Mouse (Mus musculus) forebrain, embryonic 10.5 days (tissue): ENCODE data around the gene Gm20538. TPM values are rescaled to one million over a fixed set of nuclear protein-coding genes. Genes with fewer than 3 reads are reported as not detected.

Experiments used
- DNase-seq: peaks from one replicate; pipeline ENCODE4 v3.0.0-alpha.2; 2017; ENCODE audit warnings: low spot score; ENCODE audit errors: extremely low spot score
- H3K27ac ChIP-seq: fragments of 300-500 bp; sonication (generic); 2 replicates; pipeline ENCODE4 v1.5.1; 2016; ENCODE audit warnings: mild to moderate bottlenecking
- H3K27me3 ChIP-seq: fragments of 300-500 bp; sonication (generic); 2 replicates; pipeline ENCODE4 v1.6.1; 2016; ENCODE audit warnings: mild to moderate bottlenecking; ENCODE audit not compliant: poor library complexity, severe bottlenecking
- H3K36me3 ChIP-seq: fragments of 300-500 bp; sonication (generic); replicated peaks from 2 replicates; pipeline ENCODE4 v1.6.1; 2016; ENCODE audit warnings: mild to moderate bottlenecking, moderate library complexity
- H3K4me1 ChIP-seq: fragments of 300-500 bp; sonication (generic); 2 replicates; pipeline ENCODE4 v1.6.1; 2016
- H3K4me3 ChIP-seq: fragments of 300-500 bp; sonication (generic); 2 replicates; pipeline ENCODE4 v1.5.1; 2016; ENCODE audit warnings: mild to moderate bottlenecking, moderate library complexity
- H3K9me3 ChIP-seq: fragments of 300-500 bp; sonication (generic); 2 replicates; pipeline ENCODE4 v1.6.1; 2016; ENCODE audit warnings: mild to moderate bottlenecking, moderate library complexity
- WGBS: fragments of 180-500 bp; shearing (Covaris S2); methylation state at CpG from one replicate; pipeline ENCODE4 v1.1.7; 2016; 5-methylcytosine and 5-hydroxymethylcytosine counted together
- polyA plus RNA-seq: library from polyadenylated mRNA; unstranded; fragments of >200 nt; fragmentation: Nextera tagmentation; extraction: Ambion mirVana; gene quantifications from 2 replicates; pipeline ENCODE4 v1.2.1, GENCODE M21; 2016

The Gm20538 gene
- polyA plus RNA-seq, 1 experiment from 2014 or later = not detected

DNA sequence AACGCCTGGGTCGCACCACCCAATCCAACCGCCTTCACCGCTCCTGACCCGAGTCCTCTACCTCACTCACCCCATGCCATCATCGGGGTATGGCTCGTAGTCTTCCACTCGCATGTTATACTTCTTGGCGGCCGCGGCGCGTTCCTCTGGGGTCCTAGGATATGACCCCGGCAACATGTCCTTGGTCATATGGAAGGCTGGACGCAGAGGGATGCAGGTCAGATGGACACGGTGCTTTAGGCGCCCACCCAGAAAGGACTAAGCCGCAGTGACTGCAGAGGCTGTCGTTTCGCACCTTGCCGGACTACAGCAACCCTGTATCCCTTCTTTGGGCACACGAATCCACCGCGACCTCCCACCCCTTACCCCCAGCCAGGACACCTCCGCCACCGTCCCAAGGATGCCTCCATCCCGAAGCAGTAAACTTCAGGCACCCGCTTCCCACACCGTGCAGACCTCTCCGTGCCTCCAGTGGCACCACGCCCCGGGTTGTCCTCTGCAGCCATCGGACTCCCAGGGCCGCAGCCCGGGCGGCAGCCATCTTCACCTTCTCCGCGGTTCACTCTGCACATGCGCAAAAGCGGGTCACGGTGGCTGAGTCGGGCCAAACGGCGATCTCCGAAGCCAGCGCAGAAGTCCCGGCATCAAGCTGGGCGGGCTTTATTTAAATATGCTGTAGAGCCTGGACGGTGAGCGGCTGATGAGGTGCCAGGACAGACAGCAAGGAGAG, 2.4 kb upstream of the Gm20538 start, which contains the start of gene Ndufb8:
Ndufb8 (minus strand) TSS at position 580 of the 730 bp plus-strand sequence.
- peak within 1 kb of the TSS; percentile 94 for H3K4me3 ChIP-seq
- peaks cover 13% of the 10 kb centered on the region for H3K27me3 ChIP-seq
- under 1% methylated on average over 50 of the region's 50 CpGs for WGBS
- peaks cover 16% of the 10 kb centered on the region for H3K4me1 ChIP-seq
- peak within 1 kb of the TSS; percentile 95 for H3K27ac ChIP-seq
- H3K36me3 ChIP-seq = peaks cover 36% of the 10 kb centered on the region
- DNase-seq = peak; percentile 97
- H3K9me3 ChIP-seq = no peaks in the 10 kb centered on the region

DNA sequence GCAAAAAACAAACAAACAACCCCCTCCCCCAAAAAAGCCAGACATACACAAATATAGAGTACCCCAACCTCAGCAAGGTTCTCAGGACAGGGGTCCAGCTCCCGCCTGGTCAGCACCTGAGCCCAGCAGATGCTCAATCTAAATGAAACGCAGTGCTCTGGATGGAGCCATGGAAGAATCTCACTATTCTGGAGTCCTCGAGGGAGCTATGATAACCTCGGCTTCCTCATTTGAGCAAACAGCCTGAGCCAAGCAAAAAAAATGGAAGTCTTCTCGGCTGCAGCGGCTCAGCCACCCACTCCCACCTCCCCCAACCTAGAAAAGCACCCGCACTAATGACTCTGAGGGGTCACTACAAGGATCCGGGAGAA, 1.8 kb upstream of the Gm20538 start:
- H3K36me3 ChIP-seq = peaks cover 42% of the 10 kb centered on the region
- peak overlapping the region; percentile 95 for H3K27ac ChIP-seq
- H3K4me1 ChIP-seq = peaks cover 16% of the 10 kb centered on the region
- H3K9me3 ChIP-seq = no peaks in the 10 kb centered on the region
- peak overlapping the region; percentile 94 for H3K4me3 ChIP-seq
- no peak for DNase-seq
- whole genome bisulfite sequencing = 9% methylated on average over 8 of the region's 8 CpGs
- H3K27me3 ChIP-seq = peaks cover 11% of the 10 kb centered on the region

DNA sequence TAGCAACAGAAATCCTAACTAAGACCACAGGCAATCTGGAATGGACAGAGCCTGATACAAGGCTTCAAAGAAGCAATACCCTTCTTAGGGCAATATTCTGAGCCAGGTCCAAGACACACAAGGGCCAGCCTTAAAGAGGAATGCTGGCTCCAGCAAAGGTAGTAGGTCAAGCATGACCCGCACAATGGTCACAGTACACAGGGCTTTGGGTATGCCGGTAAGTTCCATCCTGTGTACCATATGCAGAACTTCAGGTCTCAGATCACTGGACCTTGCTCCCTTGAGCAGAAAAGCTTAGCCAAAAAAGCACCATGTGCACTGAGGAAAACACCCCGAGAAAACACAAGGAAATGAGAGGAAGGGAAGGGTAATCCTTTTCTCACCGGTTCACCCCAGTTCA, 655 bp upstream of the Gm20538 start:
- H3K27me3 ChIP-seq = peaks cover 3% of the 10 kb centered on the region
- H3K4me1 ChIP-seq = peaks cover 16% of the 10 kb centered on the region
- H3K4me3 ChIP-seq = 0 out of 2 replicates have a peak overlapping the region, but pooled peaks have one; percentile 94
- H3K9me3 ChIP-seq = no peaks in the 10 kb centered on the region
- no peak overlapping the region for H3K27ac ChIP-seq
- no peak for DNase-seq
- peaks cover 54% of the 10 kb centered on the region for H3K36me3 ChIP-seq
- WGBS = 98% methylated on average over 4 of the region's 4 CpGs

DNA sequence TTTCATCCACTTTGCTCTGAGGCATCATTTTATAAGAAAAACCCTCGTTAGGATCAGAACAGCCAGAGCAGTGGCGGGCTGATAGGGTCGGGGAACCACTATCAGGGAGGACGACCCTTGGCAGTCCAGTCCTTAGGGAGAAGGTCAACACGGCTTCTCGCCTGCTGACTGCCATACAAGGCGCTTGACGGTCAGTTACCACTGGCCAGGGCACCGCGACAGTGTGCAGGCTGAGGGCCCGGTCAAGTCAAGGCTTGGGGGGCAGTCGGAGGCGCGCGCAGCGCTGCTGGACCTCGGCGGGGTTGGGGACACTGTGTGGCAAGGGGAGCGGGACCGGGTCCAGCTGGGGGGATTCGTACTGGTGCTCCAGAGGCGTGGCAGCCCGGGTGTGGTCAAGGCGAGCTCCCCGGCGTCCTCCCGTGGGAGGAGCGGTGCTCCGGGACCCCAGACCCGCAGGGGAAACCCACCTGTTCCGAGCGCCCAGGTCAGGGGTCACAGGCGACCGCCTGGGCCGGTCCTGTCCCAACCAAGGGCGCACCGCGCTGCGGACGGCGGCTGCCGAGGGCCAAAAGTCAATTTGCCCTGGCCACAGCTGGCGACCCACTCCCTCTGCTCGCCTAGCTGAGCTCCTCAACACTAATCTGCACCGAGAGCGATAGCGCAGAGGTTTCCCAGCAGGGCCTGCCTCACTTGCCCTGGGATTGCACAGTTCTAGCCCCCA, 7.2 kb downstream of the Gm20538 start, which contains the start of gene Sec31b:
Sec31b (minus strand) TSS at position 544 of the 721 bp plus-strand sequence.
- Histone ChIP-seq H3K27me3 (peaks cover 39% of the 10 kb centered on the region), H3K27ac (peak within 1 kb of the TSS; percentile 77), H3K4me3 (peak within 1 kb of the TSS; percentile 71), H3K9me3 (peaks cover 11% of the 10 kb centered on the region), H3K4me1 (peaks cover 15% of the 10 kb centered on the region), H3K36me3 (peaks cover 29% of the 10 kb centered on the region)
- DNase-seq = peak; percentile 62
- WGBS = 1% methylated on average over 47 of the region's 47 CpGs

DNA sequence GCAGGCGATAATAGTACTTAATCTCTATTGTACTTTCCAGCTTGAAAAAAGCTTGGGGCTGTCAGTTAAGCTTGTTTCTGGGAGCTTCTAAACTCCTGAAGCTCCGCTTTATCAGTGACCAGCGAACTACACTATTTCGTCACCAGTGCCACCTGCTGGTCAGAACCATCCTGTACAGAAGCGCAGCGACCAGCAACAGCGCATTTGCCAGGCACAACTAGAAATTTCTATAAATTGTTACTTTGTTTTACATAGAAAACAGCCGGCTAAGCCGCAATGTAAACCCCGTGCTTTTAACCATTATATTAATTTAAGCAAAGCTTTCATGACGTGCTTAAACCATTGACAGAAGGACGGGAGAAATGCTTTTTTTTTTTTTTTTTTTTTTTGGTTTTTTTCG, 7.9 kb downstream of the Gm20538 start:
- Histone ChIP-seq H3K4me3 (peak overlapping the region; percentile 71), H3K27me3 (peaks cover 39% of the 10 kb centered on the region), H3K9me3 (peaks cover 16% of the 10 kb centered on the region), H3K36me3 (peaks cover 24% of the 10 kb centered on the region), H3K27ac (no peak overlapping the region; the same call in 1 of the 2 replicates), H3K4me1 (peaks cover 15% of the 10 kb centered on the region)
- 4% methylated on average over 13 of the region's 13 CpGs for WGBS
- DNase-seq = peak; percentile 66

DNA sequence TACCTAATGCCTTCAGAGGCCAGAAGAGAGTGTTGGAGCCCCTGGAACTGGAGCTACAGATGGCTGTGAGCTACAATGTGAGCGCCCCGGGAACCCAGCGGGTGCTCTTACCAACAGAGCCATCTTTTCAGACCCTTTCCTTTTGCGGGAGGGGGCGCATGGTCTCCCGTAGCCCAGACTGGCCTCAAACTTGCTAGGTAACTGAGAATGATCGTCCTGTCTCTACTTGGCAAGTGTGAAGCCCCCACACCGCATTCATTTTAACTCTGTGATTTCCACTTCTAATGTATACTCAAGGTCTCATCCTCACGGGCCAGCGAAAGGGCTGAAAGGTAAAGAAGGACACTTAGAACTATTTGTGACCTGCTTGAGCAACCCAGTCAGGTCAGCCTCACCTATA, 8.3 kb downstream of the Gm20538 start:
- Histone ChIP-seq H3K27me3 (peaks cover 39% of the 10 kb centered on the region), H3K36me3 (peaks cover 20% of the 10 kb centered on the region), H3K4me1 (peaks cover 15% of the 10 kb centered on the region), H3K9me3 (peaks cover 16% of the 10 kb centered on the region), H3K27ac (no peak overlapping the region; the same call in 1 of the 2 replicates), H3K4me3 (no peak overlapping the region)
- WGBS = 59% methylated on average over 10 of the region's 10 CpGs
- no peak for DNase-seq

DNA sequence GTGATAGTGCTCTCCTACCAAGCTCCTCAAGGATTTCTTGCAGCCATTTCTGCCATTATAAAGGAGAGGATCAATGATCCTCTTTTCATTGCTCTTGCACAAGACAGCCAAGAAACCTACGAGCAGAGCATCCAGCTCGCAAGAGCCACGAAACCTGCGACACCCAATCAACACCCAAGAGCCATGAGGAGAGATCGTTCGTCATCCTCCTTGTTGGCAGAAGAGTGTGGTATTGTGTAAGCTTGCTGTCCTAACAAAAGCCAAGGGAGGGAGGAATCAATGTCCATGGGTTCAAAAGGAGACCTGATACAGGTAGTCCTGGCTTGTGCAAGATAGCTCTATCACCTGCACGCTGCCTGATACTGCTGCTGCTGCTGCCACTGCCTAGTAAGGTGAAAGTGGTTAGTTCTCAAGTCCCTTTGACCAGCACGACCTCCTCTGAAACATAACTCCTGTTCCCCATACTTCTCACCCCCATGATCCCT, 9.9 kb downstream of the Gm20538 start:
- no peak overlapping the region for H3K4me3 ChIP-seq
- H3K27me3 ChIP-seq = peaks cover 39% of the 10 kb centered on the region
- no peak for DNase-seq
- 92% methylated on average over 8 of the region's 8 CpGs for WGBS
- H3K4me1 ChIP-seq = peaks cover 15% of the 10 kb centered on the region
- H3K27ac ChIP-seq = no peak overlapping the region
- peaks cover 16% of the 10 kb centered on the region for H3K9me3 ChIP-seq
- peaks cover 4% of the 10 kb centered on the region for H3K36me3 ChIP-seq

DNA sequence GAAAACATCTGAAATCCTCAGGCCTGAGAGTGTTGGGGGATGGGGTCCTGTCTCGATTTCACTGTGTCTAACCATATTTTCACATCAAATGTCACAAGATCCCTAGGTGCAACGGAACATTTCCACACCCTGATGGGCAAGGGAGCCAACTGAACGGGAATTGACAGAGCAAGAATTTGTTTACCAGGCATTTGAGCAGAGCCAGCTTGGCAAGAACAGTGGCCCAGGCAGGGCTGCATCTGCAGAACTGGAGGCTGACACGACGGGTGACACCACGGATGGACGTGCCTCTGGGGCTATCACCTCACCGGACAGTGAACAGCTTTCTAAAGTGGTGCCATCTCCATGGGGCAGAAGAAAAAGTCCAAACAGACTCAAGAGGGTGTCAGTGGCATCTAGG, 15.2 kb downstream of the Gm20538 start:
- 89% methylated on average over 8 of the region's 8 CpGs for WGBS
- H3K9me3 ChIP-seq = peaks cover 16% of the 10 kb centered on the region
- peaks cover 2% of the 10 kb centered on the region; the same call in 1 of the 2 replicates for H3K36me3 ChIP-seq
- H3K4me3 ChIP-seq = no peak overlapping the region
- peaks cover 16% of the 10 kb centered on the region; the same call in 1 of the 2 replicates for H3K4me1 ChIP-seq
- peaks cover 35% of the 10 kb centered on the region for H3K27me3 ChIP-seq
- DNase-seq = no peak
- H3K27ac ChIP-seq = no peak overlapping the region

DNA sequence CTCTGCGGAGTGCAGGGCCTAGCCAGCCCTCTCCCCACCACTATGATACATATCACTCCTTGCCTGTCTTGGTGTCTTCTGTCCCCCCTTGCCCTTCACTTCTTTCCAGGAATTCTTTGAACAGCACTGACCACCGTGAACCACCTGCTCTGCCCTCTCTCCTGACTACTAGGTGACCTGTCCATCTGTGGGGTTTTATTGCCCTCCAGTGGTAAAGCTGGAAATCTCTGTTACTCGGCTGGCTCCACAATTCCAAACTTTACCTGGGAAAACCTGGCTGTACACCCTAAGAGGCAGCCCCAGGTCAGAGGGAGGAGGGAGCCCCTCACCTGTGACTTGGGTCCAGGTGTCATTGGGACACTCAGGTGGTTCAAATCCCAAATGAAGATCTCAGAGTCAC, 17.3 kb downstream of the Gm20538 start:
- H3K9me3 ChIP-seq = peaks cover 4% of the 10 kb centered on the region
- DNase-seq = no peak
- 25% methylated on average over 3 of the region's 3 CpGs for WGBS

DNA sequence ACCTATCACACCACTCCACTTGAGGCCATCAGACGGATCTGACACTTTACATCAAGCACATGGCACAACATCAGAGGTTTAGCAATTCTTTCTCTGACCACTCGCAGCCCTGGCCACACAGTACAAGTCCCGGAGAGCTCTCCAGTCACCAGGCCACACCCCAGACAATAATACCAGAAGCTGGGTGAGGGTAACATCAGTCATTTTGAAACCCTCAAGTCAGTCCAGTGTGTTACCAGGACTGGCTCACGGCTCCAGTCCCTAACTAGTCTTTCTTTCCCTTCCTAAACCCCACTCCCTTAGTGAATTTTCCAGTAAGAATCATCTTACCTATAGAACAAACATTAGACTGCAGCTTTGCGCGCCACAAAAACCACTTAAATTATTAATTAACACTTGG, 22.6 kb downstream of the Gm20538 start:
- Histone ChIP-seq H3K27ac (no peak overlapping the region), H3K27me3 (peaks cover 92% of the 10 kb centered on the region), H3K9me3 (peaks cover 3% of the 10 kb centered on the region; the same call in 1 of the 2 replicates), H3K4me1 (peaks cover 13% of the 10 kb centered on the region; the same call in 1 of the 2 replicates), H3K4me3 (no peak overlapping the region), H3K36me3 (no peaks in the 10 kb centered on the region)
- 94% methylated on average over 6 of the region's 6 CpGs for WGBS
- DNase-seq = no peak

More for the DNA sequence above, 17.3 kb downstream of the Gm20538 start:
- Histone ChIP-seq H3K27me3 (peaks cover 56% of the 10 kb centered on the region), H3K36me3 (peaks cover 2% of the 10 kb centered on the region; the same call in 1 of the 2 replicates), H3K4me3 (no peak overlapping the region), H3K27ac (no peak overlapping the region), H3K4me1 (peaks cover 16% of the 10 kb centered on the region; the same call in 1 of the 2 replicates)

DNA sequence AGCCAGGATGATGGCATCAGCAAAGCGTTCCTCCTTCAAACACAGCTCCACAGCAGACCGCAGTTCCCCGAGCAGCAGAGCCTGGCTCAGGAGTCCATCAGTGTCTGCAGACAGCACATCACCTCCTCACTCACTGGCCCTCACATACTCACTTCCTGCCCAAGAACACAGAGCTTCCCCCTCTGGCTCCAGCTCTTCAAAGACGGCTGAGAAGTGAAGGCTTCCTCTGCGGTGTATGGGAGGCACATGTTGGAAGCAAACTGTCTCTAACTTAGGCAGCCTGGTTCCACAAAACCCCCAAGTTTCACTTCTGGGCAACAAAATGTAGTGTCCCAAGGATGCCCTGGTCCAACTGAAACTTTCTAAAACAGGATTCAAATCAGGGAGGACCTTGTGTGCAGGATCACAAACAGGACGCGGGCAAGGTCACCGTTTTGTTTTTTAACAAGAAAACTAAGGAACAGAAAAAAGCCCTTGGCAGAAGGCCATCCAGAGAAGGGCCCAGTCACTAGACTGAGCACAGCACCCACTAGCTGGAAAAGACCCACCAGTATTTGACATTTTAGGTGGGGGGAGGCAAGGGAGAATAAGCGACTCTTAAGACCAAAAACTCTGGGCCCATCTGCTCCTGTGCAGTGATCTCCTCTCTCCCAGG, 27.0 kb downstream of the Gm20538 start:
- H3K4me1 ChIP-seq = no peaks in the 10 kb centered on the region
- 91% methylated on average over 9 of the region's 9 CpGs for WGBS
- H3K36me3 ChIP-seq = no peaks in the 10 kb centered on the region
- no peak overlapping the region for H3K27ac ChIP-seq
- DNase-seq = no peak
- H3K9me3 ChIP-seq = peaks cover 3% of the 10 kb centered on the region; the same call in 1 of the 2 replicates
- no peak overlapping the region for H3K4me3 ChIP-seq
- peaks cover 93% of the 10 kb centered on the region for H3K27me3 ChIP-seq

DNA sequence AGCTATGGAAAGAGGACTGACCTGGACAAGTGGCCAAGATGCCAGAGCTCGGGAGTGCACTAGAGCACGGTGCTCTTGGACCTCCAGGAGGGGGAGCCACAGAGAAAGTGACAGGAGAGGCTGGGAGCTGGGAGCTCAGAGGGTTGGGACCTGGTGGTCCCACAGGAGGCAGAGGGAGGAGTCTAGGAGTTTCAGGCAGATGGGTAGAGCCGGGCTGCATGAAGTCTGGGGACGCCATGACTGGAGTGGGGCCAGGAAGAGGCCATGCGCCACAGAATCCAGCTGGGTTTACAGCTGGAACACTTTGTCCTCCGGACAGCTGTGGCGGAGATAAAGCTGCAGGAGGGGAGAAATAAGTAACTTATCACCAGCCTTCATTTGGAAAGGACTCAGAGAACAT, 33.5 kb downstream of the Gm20538 start:
- peaks cover 99% of the 10 kb centered on the region for H3K27me3 ChIP-seq
- H3K36me3 ChIP-seq = no peaks in the 10 kb centered on the region
- WGBS = 35% methylated on average over 7 of the region's 7 CpGs
- H3K4me3 ChIP-seq = no peak overlapping the region
- H3K9me3 ChIP-seq = no peaks in the 10 kb centered on the region
- peaks cover 59% of the 10 kb centered on the region for H3K4me1 ChIP-seq
- H3K27ac ChIP-seq = peak overlapping the region; percentile 73; the same call in 1 of the 2 replicates
- peak; percentile 39 for DNase-seq
